Mouse (Mus musculus): ENCODE results near the gene Arid3a. TPM values are rescaled to one million over a fixed set of nuclear protein-coding genes. Genes with fewer than 3 reads are reported as not detected.

Arid3a gene
- total and polyA plus RNA-seq, 3 experiments, result 11.8 to 17.2 TPM; not detected in 1

GRCm38 (mm10) chr10:79997034-79997760, 70.4 kb downstream of the Arid3a start (continued):
- TF ChIP-seq MAZ (IDR thresholded peaks at IDR 0.05; ENCODE audit: low read depth, low read length) (no peak), USF2 (IDR thresholded peaks at IDR 0.05; ENCODE audit: borderline replicate concordance in 1 of 2, insufficient read depth in 1 of 2, low read depth in 1 of 2, low read length in 2 of 2) (no peak), TCF12 (IDR thresholded peaks at IDR 0.05; ENCODE audit: low read depth, low read length) (no peak), RCOR1 (IDR thresholded peaks at IDR 0.05; ENCODE audit: low read depth, low read length) (no peak)

GRCm38 (mm10) chr10:79997819-79998218, 71.0 kb downstream of the Arid3a start:
- Histone ChIP-seq H3K9ac (ENCODE audit: control insufficient read depth, low read depth, low read length, poor library complexity, severe bottlenecking) (peak overlapping the region; percentile 52), H3K27ac (ENCODE audit: control insufficient read depth, low read depth, low read length) (peak overlapping the region; percentile 90), H3K9me3 (replicated peaks; ENCODE audit: insufficient read depth, low read length) (no peaks in the 10 kb centered on the region), H3K4me1 (ENCODE audit: control insufficient read depth in 1 of 2, insufficient read depth in 2 of 2, low read length in 2 of 2) (peaks cover 14 to 28% of the 10 kb centered on the region in 2 experiments), H3K4me3 (ENCODE audit: control insufficient read depth in 1 of 2, insufficient read depth in 1 of 2, low read depth in 2 of 2, low read length in 2 of 2) (peak overlapping the region; percentile 73 to 88), H3K27me3 (ENCODE audit: control insufficient read depth in 1 of 2, insufficient read depth in 2 of 2, low read length in 2 of 2) (no peaks in the 10 kb centered on the region), H3K79me2 (ENCODE audit: control insufficient read depth, insufficient read depth, low read length, poor library complexity) (peaks cover 5% of the 10 kb centered on the region; the same call in 1 of the 2 replicates), H3K36me3 (ENCODE audit: control insufficient read depth in 1 of 2, insufficient read depth in 2 of 2, low read length in 2 of 2) (peaks cover 0 to 17% of the 10 kb centered on the region in 2 experiments; a peak in 2 of 4 replicates)
- peak; percentile 45 for DNase-seq (ENCODE audit: low read depth, low spot score)
- TF ChIP-seq UBTF (IDR thresholded peaks at IDR 0.05; ENCODE audit: borderline replicate concordance, insufficient read depth, low read depth, low read length), result no peak
- TF ChIP-seq RCOR1 (IDR thresholded peaks at IDR 0.05; ENCODE audit: low read depth, low read length), result no peak

GRCm38 (mm10) chr10:80001945-80002344, 75.1 kb downstream of the Arid3a start:
- no peaks in the 10 kb centered on the region for H3K27me3 ChIP-seq (ENCODE audit: control insufficient read depth in 1 of 2, insufficient read depth in 2 of 2, low read length in 2 of 2)
- H3K36me3 ChIP-seq (ENCODE audit: control insufficient read depth in 1 of 2, insufficient read depth in 2 of 2, low read length in 2 of 2), result peaks cover 0 to 14% of the 10 kb centered on the region in 2 experiments; a peak in 2 of 4 replicates
- no peaks in the 10 kb centered on the region for H3K9me3 ChIP-seq (replicated peaks; ENCODE audit: insufficient read depth, low read length)
- no peak overlapping the region for H3K27ac ChIP-seq (ENCODE audit: control insufficient read depth, low read depth, low read length)
- no peak overlapping the region for H3K9ac ChIP-seq (ENCODE audit: control insufficient read depth, low read depth, low read length, poor library complexity, severe bottlenecking)
- no peak overlapping the region for H3K4me3 ChIP-seq (ENCODE audit: control insufficient read depth in 1 of 2, insufficient read depth in 1 of 2, low read depth in 2 of 2, low read length in 2 of 2)
- TF ChIP-seq UBTF (IDR thresholded peaks at IDR 0.05; ENCODE audit: borderline replicate concordance, insufficient read depth, low read depth, low read length) (no peak), ELF1 (IDR thresholded peaks at IDR 0.05; ENCODE audit: low read depth, low read length) (no peak), MAX (IDR thresholded peaks at IDR 0.05; ENCODE audit: low read length) (no peak), SMC3 (IDR thresholded peaks at IDR 0.05; ENCODE audit: low read depth, low read length) (no peak), USF2 (IDR thresholded peaks at IDR 0.05; ENCODE audit: borderline replicate concordance in 1 of 2, insufficient read depth in 1 of 2, low read depth in 1 of 2, low read length in 2 of 2) (no peak), ZMIZ1 (IDR thresholded peaks at IDR 0.05; ENCODE audit: low read depth, low read length) (no peak), GATA1 (IDR thresholded peaks at IDR 0.05; ENCODE audit: low read depth, low read length) (no peak), NRF1 (IDR thresholded peaks at IDR 0.05; ENCODE audit: insufficient read depth, low read depth, low read length, poor library complexity, severe bottlenecking) (no peak)
- H3K4me1 ChIP-seq (ENCODE audit: control insufficient read depth in 1 of 2, insufficient read depth in 2 of 2, low read length in 2 of 2), result peaks cover 7 to 27% of the 10 kb centered on the region in 2 experiments
- peaks cover 1% of the 10 kb centered on the region; the same call in 1 of the 2 replicates for H3K79me2 ChIP-seq (ENCODE audit: control insufficient read depth, insufficient read depth, low read length, poor library complexity)
- no peak for DNase-seq (ENCODE audit: low read depth, low spot score)
